Mouse (Mus musculus) heart, embryonic 12.5 days (tissue): ENCODE results near the gene Pkd1l2. TPM values are rescaled to one million over a fixed set of nuclear protein-coding genes. Genes with fewer than 3 reads are reported as not detected.

Source experiments
- ATAC-seq: fragments of 200-750 bp; cut with Nextera tagmentation; 2 replicates; pipeline ENCODE4 v1.8.0; 2017; ENCODE audit warnings: moderate TSS enrichment, moderate library complexity; ENCODE audit not compliant: insufficient number of reproducible peaks, low FRiP score
- H3K27ac ChIP-seq: fragments of 300-500 bp; sonication (generic); 2 replicates; pipeline ENCODE4 v1.5.1; 2016; ENCODE audit warnings: mild to moderate bottlenecking, moderate library complexity; ENCODE audit not compliant: poor library complexity, severe bottlenecking
- H3K27me3 ChIP-seq: fragments of 300-500 bp; sonication (generic); replicated peaks from 2 replicates; pipeline ENCODE4 v1.6.1; 2016; ENCODE audit warnings: mild to moderate bottlenecking, moderate library complexity
- H3K36me3 ChIP-seq: fragments of 300-500 bp; sonication (generic); 2 replicates; pipeline ENCODE4 v1.6.1; 2016; ENCODE audit warnings: mild to moderate bottlenecking, moderate library complexity
- H3K4me1 ChIP-seq: fragments of 300-500 bp; sonication (generic); replicated peaks from 2 replicates; pipeline ENCODE4 v1.6.1; 2016; ENCODE audit warnings: mild to moderate bottlenecking
- H3K4me2 ChIP-seq: fragments of 300-500 bp; sonication (generic); 2 replicates; pipeline ENCODE4 v1.6.1; 2016; ENCODE audit warnings: mild to moderate bottlenecking, moderate library complexity
- H3K4me3 ChIP-seq: fragments of 300-500 bp; sonication (generic); 2 replicates; pipeline ENCODE4 v1.5.1; 2016; ENCODE audit warnings: mild to moderate bottlenecking
- H3K9ac ChIP-seq: fragments of 300-500 bp; sonication (generic); 2 replicates; pipeline ENCODE4 v1.6.1; 2016; ENCODE audit warnings: mild to moderate bottlenecking, moderate library complexity
- H3K9me3 ChIP-seq: fragments of 300-500 bp; sonication (generic); replicated peaks from 2 replicates; pipeline ENCODE4 v1.6.1; 2016; ENCODE audit warnings: mild to moderate bottlenecking, moderate library complexity
- WGBS: fragments of 180-500 bp; shearing (Covaris S2); methylation state at CpG from one replicate; pipeline ENCODE4 v1.1.7; 2016; 5-methylcytosine and 5-hydroxymethylcytosine counted together
- polyA plus RNA-seq: library from polyadenylated mRNA; unstranded; fragments of >200 nt; fragmentation: Nextera tagmentation; extraction: Ambion mirVana; gene quantifications from 2 replicates; pipeline ENCODE4 v1.2.1, GENCODE M21; 2016

The Pkd1l2 gene
- polyA plus RNA-seq, 1 experiment from 2014 or later: 0.11 TPM

DNA sequence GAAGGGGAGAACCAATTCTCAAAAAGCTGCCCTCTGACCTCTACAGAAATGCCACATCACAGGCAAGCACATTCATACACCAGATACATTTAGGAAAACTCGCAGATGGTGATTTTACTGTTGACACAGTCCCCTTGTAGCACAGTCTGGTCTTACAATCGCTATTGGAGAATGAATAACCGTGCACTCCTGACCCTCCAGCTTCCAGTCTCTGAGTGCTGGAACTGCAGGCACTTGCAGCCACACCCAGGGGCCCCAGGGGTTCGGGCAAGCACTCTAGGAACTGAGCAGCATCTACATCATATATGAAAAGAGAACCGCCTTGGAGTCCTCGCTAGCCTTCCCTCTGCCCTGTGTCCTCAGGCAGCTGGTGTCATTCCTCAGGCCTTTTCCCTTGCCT, 50.8 kb downstream of the Pkd1l2 start:
- Histone ChIP-seq H3K4me2 (no peak overlapping the region), H3K9me3 (no peaks in the 10 kb centered on the region), H3K27me3 (no peaks in the 10 kb centered on the region), H3K4me3 (no peak overlapping the region), H3K27ac (no peak overlapping the region), H3K9ac (no peak overlapping the region), H3K4me1 (no peaks in the 10 kb centered on the region), H3K36me3 (no peaks in the 10 kb centered on the region)
- ATAC-seq: no peak
- 67% methylated on average over 6 of the region's 6 CpGs for WGBS

DNA sequence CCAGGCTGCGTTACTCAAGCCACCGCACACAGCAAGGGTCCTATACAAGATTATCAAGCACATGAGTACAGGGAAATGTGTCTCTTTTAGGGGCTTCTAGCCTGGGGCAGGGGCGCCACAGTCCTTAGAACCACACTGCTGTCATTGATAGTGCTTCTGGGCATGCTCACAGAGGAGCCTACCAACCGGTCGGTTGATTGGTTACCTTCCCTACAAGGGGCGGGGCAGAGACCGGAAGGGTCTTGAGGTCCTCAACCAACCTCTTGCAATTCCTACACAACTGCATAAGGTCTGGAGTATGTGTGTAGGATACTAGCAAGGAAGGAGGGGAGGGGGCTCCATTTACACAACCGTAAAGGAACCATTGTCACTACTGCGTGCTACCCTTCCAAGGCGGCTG, 53.6 kb downstream of the Pkd1l2 start:
- WGBS: 86% methylated on average over 10 of the region's 10 CpGs
- H3K36me3 ChIP-seq: no peaks in the 10 kb centered on the region
- no peak overlapping the region for H3K27ac ChIP-seq
- no peak for ATAC-seq
- 0 out of 2 replicates have a peak, but pooled peaks cover 3% of the 10 kb centered on the region for H3K9me3 ChIP-seq
- H3K4me3 ChIP-seq: no peak overlapping the region
- no peak overlapping the region for H3K4me2 ChIP-seq
- H3K4me1 ChIP-seq: no peaks in the 10 kb centered on the region
- no peak overlapping the region for H3K9ac ChIP-seq
- H3K27me3 ChIP-seq: no peaks in the 10 kb centered on the region

DNA sequence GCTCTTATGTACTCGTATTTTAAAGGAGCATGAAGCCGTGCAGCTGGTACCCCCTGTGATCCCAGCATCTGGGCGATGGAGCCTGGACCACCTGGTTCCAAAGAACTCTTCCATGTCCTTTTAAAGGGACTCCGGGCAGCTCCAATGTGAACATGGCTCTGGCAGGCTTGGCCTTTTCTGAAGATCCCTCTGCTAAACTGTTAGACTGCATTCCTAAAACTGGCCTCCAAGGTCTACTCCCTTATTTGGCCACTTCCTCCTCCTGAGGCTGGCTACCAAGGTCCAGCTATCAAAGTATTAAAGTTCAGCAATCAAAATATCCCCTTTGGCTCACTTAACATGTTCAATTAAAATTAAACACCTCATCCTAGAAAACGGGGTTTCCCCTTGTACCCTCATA, 54.6 kb downstream of the Pkd1l2 start:
- no peak overlapping the region for H3K4me2 ChIP-seq
- H3K9ac ChIP-seq: no peak overlapping the region
- 82% methylated on average over 5 of the region's 5 CpGs for WGBS
- no peak overlapping the region for H3K27ac ChIP-seq
- H3K4me3 ChIP-seq: no peak overlapping the region
- ATAC-seq: no peak
- H3K27me3 ChIP-seq: no peaks in the 10 kb centered on the region
- 0 out of 2 replicates have a peak, but pooled peaks cover 3% of the 10 kb centered on the region for H3K9me3 ChIP-seq
- H3K4me1 ChIP-seq: peaks cover 4% of the 10 kb centered on the region; the same call in 1 of the 2 replicates
- no peaks in the 10 kb centered on the region for H3K36me3 ChIP-seq

DNA sequence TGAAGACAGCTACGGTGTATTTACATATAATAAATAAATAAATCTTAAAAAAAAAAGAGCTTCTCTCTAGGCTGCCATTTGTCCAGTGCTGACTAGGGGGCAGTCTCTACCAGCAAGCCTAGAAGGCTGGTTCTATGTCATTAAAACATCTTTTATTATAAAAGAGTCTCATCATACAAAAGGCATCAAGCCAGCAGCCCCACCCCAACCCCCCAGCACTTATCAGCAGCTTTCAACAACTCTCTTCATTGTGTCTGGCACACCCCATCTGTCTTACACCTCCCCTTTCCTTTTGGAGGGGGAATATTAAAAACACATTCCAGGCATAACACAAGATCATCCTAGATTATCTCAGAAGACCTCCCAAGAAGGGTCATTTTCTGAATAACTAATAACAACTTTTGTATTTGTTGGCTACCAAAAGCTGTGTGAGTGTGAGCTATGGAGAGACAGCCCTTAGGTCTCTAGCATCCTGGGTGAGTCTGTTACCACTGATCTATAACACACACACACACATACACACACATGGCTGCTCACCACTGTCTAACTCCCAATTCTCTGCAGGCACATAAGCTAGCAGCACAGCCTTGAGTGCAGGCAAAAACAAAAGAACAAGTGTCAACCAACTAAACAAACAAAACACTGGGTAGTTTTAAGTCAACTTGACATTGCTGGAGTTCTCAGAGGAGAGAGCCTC, 59.8 kb downstream of the Pkd1l2 start:
- no peaks in the 10 kb centered on the region for H3K36me3 ChIP-seq
- 0 out of 2 replicates have a peak, but pooled peaks cover 3% of the 10 kb centered on the region for H3K9me3 ChIP-seq
- H3K27ac ChIP-seq: no peak overlapping the region
- no peak overlapping the region for H3K4me3 ChIP-seq
- 76% methylated on average over 1 of the region's 1 CpGs for WGBS
- H3K4me1 ChIP-seq: peaks cover 8% of the 10 kb centered on the region; the same call in 1 of the 2 replicates
- ATAC-seq: no peak
- H3K9ac ChIP-seq: no peak overlapping the region
- H3K27me3 ChIP-seq: no peaks in the 10 kb centered on the region
- H3K4me2 ChIP-seq: no peak overlapping the region

DNA sequence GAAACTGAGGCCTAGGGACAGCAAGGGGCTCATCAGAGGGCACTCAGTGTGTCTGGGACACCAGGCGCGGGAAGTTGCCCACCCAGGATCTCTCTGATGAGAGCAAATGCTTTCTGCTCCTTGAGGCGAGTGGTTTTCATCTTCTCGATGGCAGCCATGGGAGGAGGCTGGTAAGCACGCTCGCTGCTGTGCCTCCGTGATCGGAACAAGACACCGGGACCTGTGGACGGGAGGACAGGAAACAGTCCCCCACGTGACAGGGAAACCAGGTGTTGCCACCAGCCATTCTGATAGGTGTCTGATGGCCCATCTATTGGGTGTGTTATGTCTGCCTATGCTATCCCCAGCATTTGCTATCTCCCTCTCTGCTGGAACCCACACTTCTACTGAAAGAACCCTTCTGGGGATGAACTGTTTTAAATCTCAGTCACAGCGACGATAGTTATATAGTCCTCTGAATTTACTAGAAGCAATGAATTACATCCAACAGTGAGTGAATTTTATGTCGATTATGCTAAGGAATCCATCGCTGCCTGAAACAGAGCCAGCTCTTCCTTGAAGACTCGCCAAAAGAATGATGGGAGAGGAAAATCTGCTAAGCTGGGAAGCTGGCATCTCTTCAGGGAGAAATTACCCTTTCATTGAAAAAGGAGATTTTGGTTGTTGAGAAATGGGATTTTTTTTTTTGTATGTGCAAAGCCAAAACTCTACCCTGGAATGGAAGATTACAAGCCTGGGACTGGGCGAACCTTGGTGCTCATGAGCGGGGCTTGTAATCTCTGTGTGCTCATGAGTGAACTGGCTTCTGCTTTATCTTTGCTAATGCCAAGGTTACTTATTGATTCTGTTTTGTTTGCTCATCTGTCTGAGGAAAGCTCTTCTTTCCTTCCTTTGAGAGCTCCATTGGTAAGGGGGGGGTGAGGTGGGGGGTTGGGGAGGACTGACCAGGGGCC, 62.6 kb downstream of the Pkd1l2 start:
- no peak overlapping the region for H3K27ac ChIP-seq
- no peaks in the 10 kb centered on the region for H3K9me3 ChIP-seq
- peaks cover 17% of the 10 kb centered on the region for H3K27me3 ChIP-seq
- no peaks in the 10 kb centered on the region for H3K36me3 ChIP-seq
- no peak overlapping the region for H3K9ac ChIP-seq
- H3K4me3 ChIP-seq: no peak overlapping the region
- ATAC-seq: no peak
- WGBS: 77% methylated on average over 18 of the region's 18 CpGs
- no peak overlapping the region for H3K4me2 ChIP-seq
- peaks cover 8% of the 10 kb centered on the region; the same call in 1 of the 2 replicates for H3K4me1 ChIP-seq

DNA sequence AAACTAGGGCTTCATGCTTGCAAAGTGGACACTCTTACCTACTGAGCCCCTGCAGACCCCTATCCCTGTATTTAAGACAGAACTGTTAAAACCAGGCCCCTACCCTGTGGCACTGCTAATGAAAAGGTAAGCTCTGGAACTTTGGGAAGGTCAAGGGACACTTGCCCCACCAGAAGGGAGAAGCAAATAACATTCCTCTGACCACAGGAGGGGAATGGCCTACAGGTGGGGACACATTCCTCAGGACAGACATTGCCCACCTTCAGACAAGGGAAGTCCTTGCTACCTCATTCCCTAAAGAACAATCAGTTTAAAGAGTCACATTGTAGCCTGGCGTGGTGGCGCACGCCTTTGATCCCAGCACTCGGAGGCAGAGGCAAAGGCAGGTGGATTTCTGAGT, 64.4 kb downstream of the Pkd1l2 start:
- ATAC-seq: no peak
- 90% methylated on average over 4 of the region's 4 CpGs for WGBS
- Histone ChIP-seq H3K4me3 (no peak overlapping the region), H3K9me3 (no peaks in the 10 kb centered on the region), H3K27ac (no peak overlapping the region), H3K9ac (no peak overlapping the region), H3K36me3 (no peaks in the 10 kb centered on the region), H3K4me2 (no peak overlapping the region), H3K4me1 (peaks cover 6% of the 10 kb centered on the region; the same call in 1 of the 2 replicates), H3K27me3 (peaks cover 17% of the 10 kb centered on the region)

DNA sequence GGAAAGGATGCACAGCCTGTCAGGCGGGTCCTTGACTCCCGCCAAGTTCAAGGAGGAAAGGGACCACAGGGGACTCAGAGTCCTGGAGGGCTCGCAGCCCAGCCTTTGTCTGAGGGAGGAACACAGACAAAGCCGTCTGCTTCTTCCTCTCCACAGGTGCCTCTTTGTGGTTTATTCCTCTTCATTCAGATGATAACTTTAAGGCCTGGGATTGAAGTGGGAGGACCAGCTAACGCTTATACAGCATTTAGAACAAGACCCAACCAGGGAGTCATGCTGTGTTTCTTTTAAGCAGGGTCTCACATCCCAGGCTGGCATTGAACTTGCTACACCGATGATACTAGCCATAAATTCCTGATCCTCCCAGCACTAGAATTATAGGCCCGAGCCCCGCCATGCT, 65.2 kb downstream of the Pkd1l2 start:
- Histone ChIP-seq H3K4me1 (0 out of 2 replicates have a peak, but pooled peaks cover 3% of the 10 kb centered on the region), H3K36me3 (no peaks in the 10 kb centered on the region), H3K4me3 (no peak overlapping the region), H3K27ac (no peak overlapping the region), H3K9me3 (no peaks in the 10 kb centered on the region), H3K9ac (no peak overlapping the region), H3K4me2 (no peak overlapping the region), H3K27me3 (peaks cover 17% of the 10 kb centered on the region)
- WGBS: 65% methylated on average over 8 of the region's 8 CpGs
- ATAC-seq: no peak

DNA sequence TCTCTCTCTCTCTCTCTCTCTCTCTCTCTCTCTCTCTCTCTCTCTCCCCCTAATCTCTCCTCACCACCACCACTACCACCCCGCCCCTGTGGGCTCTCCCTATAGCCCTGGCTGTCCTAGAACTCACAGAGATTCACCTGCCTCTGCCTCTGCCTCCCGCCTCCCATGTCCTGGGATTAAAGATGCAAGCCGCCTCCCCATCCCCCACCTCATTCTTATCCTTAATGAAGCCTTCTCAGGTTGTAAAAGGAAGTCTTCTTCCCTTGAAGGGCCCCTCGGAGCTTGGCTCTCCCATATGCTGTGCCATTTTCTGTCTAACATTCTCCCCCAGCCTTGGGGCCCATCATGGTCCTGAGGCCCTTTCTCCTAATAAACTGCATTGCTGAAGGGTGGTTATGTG, 66.6 kb downstream of the Pkd1l2 start:
- WGBS: 70% methylated on average over 3 of the region's 4 CpGs
- H3K4me3 ChIP-seq: no peak overlapping the region

DNA sequence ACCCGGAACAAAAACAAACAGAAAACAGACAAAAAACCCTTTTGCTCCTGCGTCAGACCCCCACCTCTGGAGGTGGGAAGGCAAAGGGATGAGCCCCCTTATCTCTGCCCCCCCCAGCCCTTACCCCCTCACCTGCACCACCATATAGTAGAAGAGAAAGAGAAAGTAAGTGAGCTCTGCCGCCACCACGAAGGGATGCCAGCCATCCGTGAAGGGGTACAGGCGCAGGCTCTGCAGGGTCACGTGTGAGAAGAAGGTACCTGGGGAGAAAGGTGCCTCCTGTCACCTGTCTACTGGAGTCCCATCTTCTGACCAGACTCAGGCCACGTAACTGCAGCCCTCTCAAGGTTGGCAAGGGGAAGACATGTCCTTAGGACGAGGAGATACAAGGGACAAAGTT, 70.9 kb downstream of the Pkd1l2 start:
- Histone ChIP-seq H3K36me3 (no peaks in the 10 kb centered on the region), H3K9me3 (peaks cover 3% of the 10 kb centered on the region; the same call in 1 of the 2 replicates), H3K9ac (no peak overlapping the region), H3K27me3 (peaks cover 9% of the 10 kb centered on the region; the same call in 1 of the 2 replicates), H3K27ac (no peak overlapping the region), H3K4me2 (no peak overlapping the region), H3K4me1 (no peaks in the 10 kb centered on the region), H3K4me3 (no peak overlapping the region)
- WGBS: 86% methylated on average over 9 of the region's 9 CpGs
- ATAC-seq: no peak

More for the DNA sequence above, 66.6 kb downstream of the Pkd1l2 start:
- Histone ChIP-seq H3K4me2 (no peak overlapping the region), H3K9ac (no peak overlapping the region), H3K9me3 (no peaks in the 10 kb centered on the region), H3K36me3 (no peaks in the 10 kb centered on the region), H3K27ac (no peak overlapping the region), H3K27me3 (peaks cover 17% of the 10 kb centered on the region), H3K4me1 (no peaks in the 10 kb centered on the region)
- ATAC-seq: no peak

DNA sequence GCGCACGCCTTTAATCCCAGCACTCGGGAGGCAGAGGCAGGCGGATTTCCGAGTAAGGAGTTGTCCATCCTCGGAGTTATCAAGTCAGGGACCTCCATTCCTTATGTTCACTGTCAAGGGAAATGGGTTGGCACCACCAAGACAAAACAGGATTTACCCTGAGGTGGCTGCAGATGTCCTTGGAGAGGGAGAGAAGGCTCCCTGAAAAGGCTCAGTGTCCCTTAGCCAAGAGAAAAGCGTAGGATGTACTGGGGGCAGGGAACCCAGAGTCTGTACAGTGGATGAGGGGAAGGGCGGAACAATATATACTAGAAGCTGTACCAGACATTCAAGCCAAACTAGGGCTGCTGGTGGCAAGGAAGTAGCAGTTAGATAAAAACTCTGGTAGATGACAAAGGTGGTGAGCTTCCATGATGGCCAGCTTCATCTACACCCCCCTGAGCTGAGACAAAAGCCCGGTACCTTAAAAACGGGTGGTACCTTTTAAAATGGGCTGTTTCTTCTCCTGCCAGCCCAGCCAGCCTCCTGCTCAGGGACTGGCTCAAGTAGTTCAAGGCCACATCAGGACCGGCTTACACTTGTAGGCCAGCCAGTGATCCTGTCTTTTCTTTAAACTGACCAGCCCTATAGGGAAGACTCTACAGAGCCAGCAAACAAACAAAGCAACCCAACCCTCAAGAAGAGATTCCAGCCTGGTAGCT, 88.1 kb downstream of the Pkd1l2 start:
- H3K4me2 ChIP-seq: peak overlapping the region; percentile 95
- H3K27me3 ChIP-seq: no peaks in the 10 kb centered on the region
- H3K4me1 ChIP-seq: peaks cover 10% of the 10 kb centered on the region
- H3K4me3 ChIP-seq: peak overlapping the region; percentile 75
- peak overlapping the region; percentile 40; the same call in 1 of the 2 replicates for H3K27ac ChIP-seq
- H3K9me3 ChIP-seq: no peaks in the 10 kb centered on the region
- no peak for ATAC-seq
- 58% methylated on average over 11 of the region's 11 CpGs for WGBS
- H3K9ac ChIP-seq: peak overlapping the region; percentile 34
- 0 out of 2 replicates have a peak, but pooled peaks cover 9% of the 10 kb centered on the region for H3K36me3 ChIP-seq
